Comparison of ENCODE assay signal across 8 mouse cellular contexts in the genomic region with DNA sequence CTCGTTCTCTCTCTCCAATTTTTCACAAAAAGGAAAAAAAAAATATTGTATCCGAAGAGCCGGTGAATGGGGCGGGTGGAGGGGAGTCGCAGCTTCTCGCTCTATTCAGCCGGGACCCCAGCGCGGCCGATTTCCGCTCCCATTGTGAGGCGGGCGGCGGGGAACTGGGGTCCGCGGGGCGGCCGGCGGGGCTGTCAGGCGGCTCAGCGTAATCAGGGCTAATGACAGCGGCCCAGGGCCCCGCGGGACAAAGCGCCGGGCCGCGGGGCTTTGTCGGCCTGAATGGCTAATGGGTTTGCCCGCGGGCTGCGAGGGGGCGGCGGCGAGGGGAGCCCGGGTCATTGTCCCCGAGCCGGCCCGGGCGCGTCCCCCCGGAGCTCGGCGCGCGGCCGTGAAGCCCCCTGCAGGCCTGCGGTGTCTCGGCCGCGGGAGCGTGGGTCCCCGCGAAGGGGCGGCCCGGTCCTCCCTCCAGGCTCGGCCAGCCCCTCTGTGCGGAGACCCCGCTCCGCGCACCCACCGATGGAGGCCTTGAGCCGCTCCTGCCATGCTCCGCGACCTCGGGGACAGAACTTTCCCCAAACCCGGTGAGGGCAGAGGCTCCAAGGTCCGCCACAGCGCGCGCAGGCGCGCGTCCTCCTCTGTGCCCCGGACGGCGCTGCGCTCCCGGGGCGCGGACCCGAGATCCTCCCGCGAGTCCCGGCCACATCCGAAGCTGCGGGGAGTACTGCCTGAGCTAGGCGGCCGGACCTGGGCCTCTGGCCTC. TPM values are rescaled to one million over a fixed set of nuclear protein-coding genes. Genes with fewer than 3 reads are reported as not detected.
DNase-seq lines count a peak whose midpoint lies in the region; ATAC-seq and TF ChIP-seq lines count a peak whose summit lies in the region.

No protein-coding gene starts in this region.

- ATAC-seq in limb, embryonic 15.5 days (ENCODE audit: insufficient number of reproducible peaks, low FRiP score, low TSS enrichment, low read depth) = no peak
- ATAC-seq in stomach, postnatal 0 days (ENCODE audit: low FRiP score, low TSS enrichment) = no peak

- peaks cover 94% of the 10 kb centered on the region for H3K27me3 ChIP-seq in limb, embryonic 15.5 days
- peaks cover 31% of the 10 kb centered on the region for H3K27me3 ChIP-seq in stomach, postnatal 0 days (ENCODE audit: control insufficient read depth, insufficient read depth, low read length)

- under 1% methylated on average over 89 of the region's 89 CpGs for WGBS in limb, embryonic 15.5 days
- under 1% methylated on average over 73 of the region's 89 CpGs for WGBS in stomach, postnatal 0 days

- peak; percentile 9 for DNase-seq in adrenal gland, postnatal 25 days
- DNase-seq in adrenal gland, postnatal 4 days (ENCODE audit: low spot score in 2 of 2) = no peak
- peak; percentile 10 for DNase-seq in thymus, postnatal 25 days
- DNase-seq in thymus, adult 18-20 months = no peak
- DNase-seq in stomach, postnatal 0 days (ENCODE audit: low spot score) = no peak
- DNase-seq in ovary, adult 18-20 months (ENCODE audit: low spot score) = no peak
- DNase-seq in frontal cortex, adult 2 months (ENCODE audit: extremely low spot score in 1 of 2, low spot score in 1 of 2) = no peak

- H3K4me2 ChIP-seq in limb, embryonic 15.5 days = peak overlapping the region; percentile 69
- peak overlapping the region; percentile 46 for H3K4me2 ChIP-seq in stomach, postnatal 0 days (replicated peaks; ENCODE audit: low read depth)

- H3K4me3 ChIP-seq in limb, embryonic 15.5 days = peak overlapping the region; percentile 42
- peak overlapping the region; percentile 29 for H3K4me3 ChIP-seq in stomach, postnatal 0 days (ENCODE audit: low read depth, low read length)

- no peak overlapping the region for H3K27ac ChIP-seq in limb, embryonic 15.5 days
- no peak overlapping the region for H3K27ac ChIP-seq in stomach, postnatal 0 days (replicated peaks)

- no peak for TF ChIP-seq CTCF in stomach, postnatal 0 days (IDR thresholded peaks at IDR 0.05; ENCODE audit: low read depth)

- H3K9ac ChIP-seq in limb, embryonic 15.5 days = no peak overlapping the region
- no peak overlapping the region for H3K9ac ChIP-seq in stomach, postnatal 0 days (ENCODE audit: low read length)

- no peak for TF ChIP-seq EP300 in stomach, postnatal 0 days (optimal IDR thresholded peaks at IDR 0.05)

- H3K9me3 ChIP-seq in limb, embryonic 15.5 days = no peaks in the 10 kb centered on the region
- no peaks in the 10 kb centered on the region for H3K9me3 ChIP-seq in stomach, postnatal 0 days (ENCODE audit: control insufficient read depth, low read length)

- H3K36me3 ChIP-seq in limb, embryonic 15.5 days = no peaks in the 10 kb centered on the region
- H3K36me3 ChIP-seq in stomach, postnatal 0 days (ENCODE audit: control insufficient read depth, insufficient read depth, low read length) = no peaks in the 10 kb centered on the region

- peaks cover 20% of the 10 kb centered on the region for H3K4me1 ChIP-seq in limb, embryonic 15.5 days
- H3K4me1 ChIP-seq in stomach, postnatal 0 days (replicated peaks; ENCODE audit: control insufficient read depth, insufficient read depth) = no peaks in the 10 kb centered on the region

RNA-seq across cellular contexts. Expression of a gene that starts 4.9 kb away (rescaled TPM):
- total RNA-seq in adrenal gland, postnatal 25 days (2021) = 0.61 TPM in 1 of 2 replicates, not detected in the other
- total RNA-seq in adrenal gland, postnatal 4 days (2021) = 1 to 10 TPM; 2.2 to 3.1 TPM
- polyA plus RNA-seq in limb, embryonic 15.5 days (2015; fragmentation: Nextera tagmentation; extraction: Ambion mirVana) = 2.4 and 3.9 TPM in 2 replicates
- 0.57 and 0.67 TPM in 2 replicates for polyA plus RNA-seq in stomach, postnatal 0 days (2015; fragmentation: Nextera tagmentation; extraction: Ambion mirVana)
- 33.9 and 36.3 TPM in 2 replicates for polyA plus RNA-seq in frontal cortex, adult 2 months (2012; rRNA removed)

RNA-seq across cellular contexts. Expression of a gene that starts 5.8 kb away (rescaled TPM):
- total RNA-seq in adrenal gland, postnatal 25 days (2021) = not detected in 2 replicates
- total RNA-seq in adrenal gland, postnatal 4 days (2021) = not detected
- not detected in 2 replicates for polyA plus RNA-seq in limb, embryonic 15.5 days (2015; fragmentation: Nextera tagmentation; extraction: Ambion mirVana)
- not detected in 2 replicates for polyA plus RNA-seq in stomach, postnatal 0 days (2015; fragmentation: Nextera tagmentation; extraction: Ambion mirVana)
- 0.02 TPM in 1 of 2 replicates, not detected in the other for polyA plus RNA-seq in frontal cortex, adult 2 months (2012; rRNA removed)

Comparison
In these comparisons a context has a peak if more than half of its experiments do, and no peak if none do; other contexts are left out.
1. DNase-seq: peak in adrenal gland, postnatal 25 days (single experiment) and thymus, postnatal 25 days (single experiment); none in adrenal gland, postnatal 4 days (0 of 2), thymus, adult 18-20 months (0 of 2), stomach, postnatal 0 days (single experiment), ovary, adult 18-20 months (single experiment) and frontal cortex, adult 2 months (0 of 2).